Mouse (Mus musculus) liver, embryonic 13.5 days (tissue): ENCODE measurements around the gene Cyp2j5. TPM values are rescaled to one million over a fixed set of nuclear protein-coding genes. Genes with fewer than 3 reads are reported as not detected.
"Not testable (repeated sequence)": the region's sequence is repeated elsewhere in the genome, so short reads cannot be mapped to it uniquely, and the experiment has no call there.

Source experiments
- ATAC-seq: fragments of 200-750 bp; cut with Nextera tagmentation; 2 replicates; pipeline ENCODE4 v1.8.0; 2017; ENCODE audit warnings: low read depth, mild to moderate bottlenecking, moderate number of reproducible peaks, moderate library complexity
- DNase-seq: peaks from one replicate; pipeline ENCODE4 v3.0.0; 2022
- H3K27ac ChIP-seq: fragments of 300-500 bp; sonication (generic); 2 replicates; pipeline ENCODE4 v1.5.1; 2015; ENCODE audit warnings: moderate library complexity, mild to moderate bottlenecking, inconsistent platforms
- H3K27me3 ChIP-seq: fragments of 300-500 bp; sonication (generic); 2 replicates; pipeline ENCODE4 v1.6.1; 2015; ENCODE audit warnings: mild to moderate bottlenecking, inconsistent platforms
- H3K36me3 ChIP-seq: fragments of 300-500 bp; sonication (generic); 2 replicates; pipeline ENCODE4 v1.6.1; 2015; ENCODE audit warnings: mild to moderate bottlenecking, inconsistent platforms
- H3K4me1 ChIP-seq: fragments of 300-500 bp; sonication (generic); replicated peaks from 2 replicates; pipeline ENCODE4 v1.6.1; 2015; ENCODE audit warnings: inconsistent platforms
- H3K4me2 ChIP-seq: fragments of 300-500 bp; sonication (generic); 2 replicates; pipeline ENCODE4 v1.6.1; 2015; ENCODE audit warnings: inconsistent platforms, mild to moderate bottlenecking, moderate library complexity
- H3K4me3 ChIP-seq: fragments of 300-500 bp; sonication (generic); replicated peaks from 2 replicates; pipeline ENCODE4 v1.5.1; 2015; ENCODE audit warnings: mild to moderate bottlenecking, inconsistent platforms
- H3K9ac ChIP-seq: fragments of 300-500 bp; sonication (generic); 2 replicates; pipeline ENCODE4 v1.6.1; 2015; ENCODE audit warnings: mild to moderate bottlenecking, inconsistent platforms
- H3K9me3 ChIP-seq: fragments of 300-500 bp; sonication (generic); replicated peaks from 2 replicates; pipeline ENCODE4 v1.6.1; 2016; ENCODE audit warnings: inconsistent platforms
- WGBS: fragments of 180-500 bp; shearing (Covaris S2); methylation state at CpG from one replicate; pipeline ENCODE4 v1.1.7; 2015; ENCODE audit not compliant: insufficient replicate concordance; 5-methylcytosine and 5-hydroxymethylcytosine counted together
- polyA plus RNA-seq: library from polyadenylated mRNA; unstranded; fragments of >200 nt; fragmentation: Nextera tagmentation; extraction: Ambion mirVana; gene quantifications from 2 replicates; pipeline ENCODE4 v1.2.1, GENCODE M21; 2015

The Cyp2j5 gene
- polyA plus RNA-seq, 1 experiment from 2014 or later: 0.18 TPM

GRCm38 (mm10) chr4:96622474-96622873 lies 41.5 kb downstream of the Cyp2j5 start:
- Histone ChIP-seq H3K27ac (no peak overlapping the region), H3K36me3 (no peaks in the 10 kb centered on the region), H3K9ac (no peak overlapping the region), H3K9me3 (no peaks in the 10 kb centered on the region), H3K4me3 (no peak overlapping the region), H3K4me2 (no peak overlapping the region), H3K4me1 (no peaks in the 10 kb centered on the region), H3K27me3 (no peaks in the 10 kb centered on the region)
- 60% methylated on average over 1 of the region's 1 CpGs for WGBS
- no peak for ATAC-seq
- no peak for DNase-seq

GRCm38 (mm10) chr4:96591791-96592150 lies 72.2 kb downstream of the Cyp2j5 start:
- Histone ChIP-seq H3K4me1 (no peaks in the 10 kb centered on the region), H3K4me3 (no peak overlapping the region), H3K9me3 (no peaks in the 10 kb centered on the region), H3K4me2 (no peak overlapping the region), H3K27ac (no peak overlapping the region), H3K36me3 (no peaks in the 10 kb centered on the region), H3K9ac (no peak overlapping the region), H3K27me3 (no peaks in the 10 kb centered on the region)
- DNase-seq (no peak), ATAC-seq (no peak)
- WGBS: 33% methylated on average over 4 of the region's 4 CpGs

GRCm38 (mm10) chr4:96590911-96591790 lies 72.8 kb downstream of the Cyp2j5 start, which contains the start of gene Cyp2j9:
TSS of gene Cyp2j9 (minus strand) at chr4:96591578.
- H3K4me3 ChIP-seq: peak within 1 kb of the TSS; percentile 22
- H3K27ac ChIP-seq: no peak within 1 kb of the TSS
- H3K4me2 ChIP-seq: peak within 1 kb of the TSS; percentile 39
- H3K9me3 ChIP-seq: no peaks in the 10 kb centered on the region
- no peaks in the 10 kb centered on the region for H3K4me1 ChIP-seq
- ATAC-seq (no peak), DNase-seq (no peak)
- 8% methylated on average over 18 of the region's 18 CpGs for WGBS
- H3K9ac ChIP-seq: no peak within 1 kb of the TSS
- H3K36me3 ChIP-seq: no peaks in the 10 kb centered on the region
- no peaks in the 10 kb centered on the region for H3K27me3 ChIP-seq

GRCm38 (mm10) chr4:96581425-96582088 lies 82.4 kb downstream of the Cyp2j5 start:
- H3K4me1 ChIP-seq: no peaks in the 10 kb centered on the region
- DNase-seq: no peak
- no peak overlapping the region for H3K4me2 ChIP-seq
- no peaks in the 10 kb centered on the region for H3K27me3 ChIP-seq
- H3K27ac ChIP-seq: no peak overlapping the region
- H3K4me3 ChIP-seq: no peak overlapping the region
- 67% methylated on average over 1 of the region's 1 CpGs for WGBS
- no peak for ATAC-seq
- no peak overlapping the region for H3K9ac ChIP-seq
- no peaks in the 10 kb centered on the region for H3K9me3 ChIP-seq
- no peaks in the 10 kb centered on the region for H3K36me3 ChIP-seq

GRCm38 (mm10) chr4:96580351-96580750 lies 83.6 kb downstream of the Cyp2j5 start:
- 46% methylated on average over 6 of the region's 6 CpGs for WGBS
- DNase-seq, H3K4me1 ChIP-seq, H3K27ac ChIP-seq, ATAC-seq, H3K4me2 ChIP-seq, H3K4me3 ChIP-seq, H3K9ac ChIP-seq, H3K36me3 ChIP-seq, H3K9me3 ChIP-seq, H3K27me3 ChIP-seq: not testable (repeated sequence)

Other genes starting within 250 kb of the Cyp2j5 start
- gene Cyp2j8, start 156.8 kb downstream of the Cyp2j5 start, polyA plus RNA-seq: not detected in 2 replicates
- gene Cyp2j6, start 110.5 kb downstream of the Cyp2j5 start, polyA plus RNA-seq: 1.2 and 1.4 TPM in 2 replicates
- gene Cyp2j9, start 72.6 kb downstream of the Cyp2j5 start, polyA plus RNA-seq: 0.13 and 0.21 TPM in 2 replicates
- gene Gm12695, start 121.0 kb upstream of the Cyp2j5 start, polyA plus RNA-seq: not detected in 2 replicates